Mouse (Mus musculus) midbrain, embryonic 13.5 days (tissue): ENCODE data around the gene Rps16. TPM values are rescaled to one million over a fixed set of nuclear protein-coding genes. Genes with fewer than 3 reads are reported as not detected.

Experiments
- ATAC-seq: fragments of 200-750 bp; cut with Nextera tagmentation; 2 replicates; pipeline ENCODE4 v1.8.0; 2017; ENCODE audit warnings: mild to moderate bottlenecking, moderate TSS enrichment, moderate library complexity
- H3K27ac ChIP-seq: fragments of 300-500 bp; sonication (generic); 2 replicates; pipeline ENCODE4 v1.5.1; 2015; ENCODE audit warnings: inconsistent platforms, mild to moderate bottlenecking, moderate library complexity
- H3K27me3 ChIP-seq: fragments of 300-500 bp; sonication (generic); 2 replicates; pipeline ENCODE4 v1.6.1; 2015; ENCODE audit warnings: mild to moderate bottlenecking, inconsistent platforms
- H3K36me3 ChIP-seq: fragments of 300-500 bp; sonication (generic); 2 replicates; pipeline ENCODE4 v1.6.1; 2015; ENCODE audit warnings: mild to moderate bottlenecking, inconsistent platforms
- H3K4me1 ChIP-seq: fragments of 300-500 bp; sonication (generic); replicated peaks from 2 replicates; pipeline ENCODE4 v1.6.1; 2015; ENCODE audit warnings: inconsistent platforms
- H3K4me2 ChIP-seq: fragments of 300-500 bp; sonication (generic); replicated peaks from 2 replicates; pipeline ENCODE4 v1.6.1; 2015; ENCODE audit warnings: moderate library complexity, mild to moderate bottlenecking, inconsistent platforms
- H3K4me3 ChIP-seq: fragments of 300-500 bp; sonication (generic); replicated peaks from 2 replicates; pipeline ENCODE4 v1.5.1; 2015; ENCODE audit warnings: mild to moderate bottlenecking, inconsistent platforms
- H3K9ac ChIP-seq: fragments of 300-500 bp; sonication (generic); replicated peaks from 2 replicates; pipeline ENCODE4 v1.6.1; 2015; ENCODE audit warnings: mild to moderate bottlenecking, inconsistent platforms
- H3K9me3 ChIP-seq: fragments of 300-500 bp; sonication (generic); 2 replicates; pipeline ENCODE4 v1.6.1; 2016; ENCODE audit warnings: mild to moderate bottlenecking, inconsistent platforms
- WGBS: fragments of 180-500 bp; shearing (Covaris S2); methylation state at CpG from one replicate; pipeline ENCODE4 v1.1.7; 2015; 5-methylcytosine and 5-hydroxymethylcytosine counted together
- polyA plus RNA-seq: library from polyadenylated mRNA; unstranded; fragments of >200 nt; fragmentation: Nextera tagmentation; extraction: Ambion mirVana; gene quantifications from 2 replicates; pipeline ENCODE4 v1.2.1, GENCODE M21; 2015

Gene Rps16
- polyA plus RNA-seq, 1 experiment from 2014 or later = 537 TPM

- H3K36me3 ChIP-seq = no peaks in the 10 kb centered on the region
- H3K4me2 ChIP-seq = peak overlapping the region; percentile 79
- H3K27ac ChIP-seq = no peak overlapping the region
- peaks cover 64% of the 10 kb centered on the region for H3K4me1 ChIP-seq
- no peaks in the 10 kb centered on the region for H3K9me3 ChIP-seq
- H3K4me3 ChIP-seq = peak overlapping the region; percentile 49
- peaks cover 17% of the 10 kb centered on the region for H3K27me3 ChIP-seq
- 50% methylated on average over 32 of the region's 32 CpGs for WGBS
- peak overlapping the region; percentile 77 for H3K9ac ChIP-seq
- no peak for ATAC-seq
Observed at GRCm38 (mm10) chr7:28378066-28378690, 27.7 kb downstream of the Rps16 start.

- H3K4me1 ChIP-seq = peaks cover 64% of the 10 kb centered on the region
- H3K27ac ChIP-seq = peak overlapping the region; percentile 37
- under 1% methylated on average over 53 of the region's 53 CpGs for WGBS
- peak overlapping the region; percentile 77 for H3K9ac ChIP-seq
- no peaks in the 10 kb centered on the region for H3K9me3 ChIP-seq
- peak overlapping the region; percentile 49 for H3K4me3 ChIP-seq
- peaks cover 17% of the 10 kb centered on the region for H3K27me3 ChIP-seq
- H3K36me3 ChIP-seq = no peaks in the 10 kb centered on the region
- ATAC-seq = peak; percentile 48
- H3K4me2 ChIP-seq = peak overlapping the region; percentile 79
Observed at GRCm38 (mm10) chr7:28378769-28379651, 28.6 kb downstream of the Rps16 start.

GRCm38 (mm10) chr7:28380237-28381016 is 30.0 kb downstream of the Rps16 start, which contains the start of gene Zfp36:
Zfp36 (minus strand) TSS chr7:28380253.
- Histone ChIP-seq H3K9me3 (no peaks in the 10 kb centered on the region), H3K4me2 (peak within 1 kb of the TSS; percentile 79), H3K4me1 (peaks cover 59% of the 10 kb centered on the region), H3K27ac (peak within 1 kb of the TSS; percentile 37), H3K36me3 (peaks cover 4% of the 10 kb centered on the region; the same call in 1 of the 2 replicates), H3K27me3 (peaks cover 17% of the 10 kb centered on the region), H3K9ac (peak within 1 kb of the TSS; percentile 77), H3K4me3 (peak within 1 kb of the TSS; percentile 49)
- ATAC-seq = no peak
- WGBS = 61% methylated on average over 17 of the region's 17 CpGs

GRCm38 (mm10) chr7:28381017-28381790 is 30.8 kb downstream of the Rps16 start:
- H3K4me2 ChIP-seq = peak overlapping the region; percentile 51
- H3K9me3 ChIP-seq = no peaks in the 10 kb centered on the region
- H3K27me3 ChIP-seq = peaks cover 17% of the 10 kb centered on the region
- peaks cover 53% of the 10 kb centered on the region for H3K4me1 ChIP-seq
- no peak for ATAC-seq
- H3K9ac ChIP-seq = peak overlapping the region; percentile 45; the same call in 1 of the 2 replicates
- peaks cover 12% of the 10 kb centered on the region; the same call in 1 of the 2 replicates for H3K36me3 ChIP-seq
- H3K4me3 ChIP-seq = peak overlapping the region; percentile 20
- H3K27ac ChIP-seq = peak overlapping the region; percentile 62
- WGBS = 3% methylated on average over 30 of the region's 30 CpGs

GRCm38 (mm10) chr7:28381938-28382337 is 31.5 kb downstream of the Rps16 start:
- Histone ChIP-seq H3K36me3 (peaks cover 15% of the 10 kb centered on the region), H3K4me1 (peaks cover 49% of the 10 kb centered on the region), H3K9me3 (no peaks in the 10 kb centered on the region), H3K9ac (peak overlapping the region; percentile 45), H3K4me3 (peak overlapping the region; percentile 20), H3K27me3 (peaks cover 16% of the 10 kb centered on the region), H3K27ac (peak overlapping the region; percentile 62; the same call in 1 of the 2 replicates), H3K4me2 (peak overlapping the region; percentile 51)
- WGBS = 6% methylated on average over 20 of the region's 20 CpGs
- ATAC-seq = peak; percentile 12; the same call in 1 of the 2 replicates

- Histone ChIP-seq H3K27me3 (peaks cover 13% of the 10 kb centered on the region), H3K9ac (no peak overlapping the region), H3K36me3 (peaks cover 19% of the 10 kb centered on the region), H3K4me3 (no peak overlapping the region), H3K4me2 (peak overlapping the region; percentile 51), H3K9me3 (no peaks in the 10 kb centered on the region), H3K4me1 (peaks cover 49% of the 10 kb centered on the region), H3K27ac (no peak overlapping the region)
- WGBS = 82% methylated on average over 11 of the region's 12 CpGs
- no peak for ATAC-seq
Observed at GRCm38 (mm10) chr7:28382347-28382951, 32.0 kb downstream of the Rps16 start.

- no peak overlapping the region for H3K27ac ChIP-seq
- peaks cover 7% of the 10 kb centered on the region for H3K27me3 ChIP-seq
- 80% methylated on average over 11 of the region's 11 CpGs for WGBS
- ATAC-seq = no peak
- H3K4me2 ChIP-seq = no peak overlapping the region
- peaks cover 25% of the 10 kb centered on the region for H3K36me3 ChIP-seq
- no peak overlapping the region for H3K9ac ChIP-seq
- no peak overlapping the region for H3K4me3 ChIP-seq
- H3K9me3 ChIP-seq = no peaks in the 10 kb centered on the region
- H3K4me1 ChIP-seq = peaks cover 43% of the 10 kb centered on the region
Observed at GRCm38 (mm10) chr7:28382981-28383396, 32.5 kb downstream of the Rps16 start.

- no peak overlapping the region for H3K27ac ChIP-seq
Observed at GRCm38 (mm10) chr7:28383606-28384005, 33.2 kb downstream of the Rps16 start.

GRCm38 (mm10) chr7:28384162-28384561 is 33.7 kb downstream of the Rps16 start:
- Histone ChIP-seq H3K27ac (no peak overlapping the region), H3K9me3 (no peaks in the 10 kb centered on the region), H3K4me3 (no peak overlapping the region), H3K4me2 (no peak overlapping the region), H3K4me1 (peaks cover 32% of the 10 kb centered on the region), H3K36me3 (peaks cover 36% of the 10 kb centered on the region), H3K27me3 (0 out of 2 replicates have a peak, but pooled peaks cover 6% of the 10 kb centered on the region), H3K9ac (no peak overlapping the region)
- 83% methylated on average over 6 of the region's 6 CpGs for WGBS
- no peak for ATAC-seq

More at GRCm38 (mm10) chr7:28383606-28384005, 33.2 kb downstream of the Rps16 start:
- Histone ChIP-seq H3K4me1 (peaks cover 37% of the 10 kb centered on the region), H3K4me2 (no peak overlapping the region), H3K27me3 (0 out of 2 replicates have a peak, but pooled peaks cover 6% of the 10 kb centered on the region), H3K9ac (no peak overlapping the region), H3K9me3 (no peaks in the 10 kb centered on the region), H3K36me3 (peaks cover 31% of the 10 kb centered on the region), H3K4me3 (no peak overlapping the region)
- no peak for ATAC-seq
- WGBS = 81% methylated on average over 4 of the region's 4 CpGs

GRCm38 (mm10) chr7:28385196-28385595 is 34.7 kb downstream of the Rps16 start:
- Histone ChIP-seq H3K4me2 (no peak overlapping the region), H3K9me3 (no peaks in the 10 kb centered on the region), H3K36me3 (peaks cover 45% of the 10 kb centered on the region), H3K9ac (no peak overlapping the region), H3K27ac (no peak overlapping the region), H3K4me1 (peaks cover 26% of the 10 kb centered on the region), H3K27me3 (0 out of 2 replicates have a peak, but pooled peaks cover 6% of the 10 kb centered on the region), H3K4me3 (no peak overlapping the region)
- no peak for ATAC-seq
- WGBS = 95% methylated on average over 9 of the region's 9 CpGs
